Mouse (Mus musculus) embryonic facial prominence, embryonic 15.5 days (tissue): ENCODE results near the gene Tmem120b. TPM values are rescaled to one million over a fixed set of nuclear protein-coding genes. Genes with fewer than 3 reads are reported as not detected.
A peak's percentile ranks its signal among the peaks of the same experiment; 100 is the strongest.

ENCODE experiments used
- ATAC-seq: fragments of 200-750 bp; cut with Nextera tagmentation; 2 replicates; pipeline ENCODE4 v1.8.0; 2017; ENCODE audit warnings: low read depth, moderate TSS enrichment; ENCODE audit not compliant: insufficient number of reproducible peaks, low FRiP score, low TSS enrichment
- H3K27ac ChIP-seq: fragments of 300-500 bp; sonication (generic); replicated peaks from 2 replicates; pipeline ENCODE4 v1.5.1; 2015; ENCODE audit warnings: mild to moderate bottlenecking, inconsistent platforms
- H3K27me3 ChIP-seq: fragments of 300-500 bp; sonication (generic); 2 replicates; pipeline ENCODE4 v1.6.1; 2015; ENCODE audit warnings: inconsistent platforms
- H3K36me3 ChIP-seq: fragments of 300-500 bp; sonication (generic); 2 replicates; pipeline ENCODE4 v1.6.1; 2015; ENCODE audit warnings: mild to moderate bottlenecking, inconsistent platforms
- H3K4me1 ChIP-seq: fragments of 300-500 bp; sonication (generic); 2 replicates; pipeline ENCODE4 v1.6.1; 2015; ENCODE audit warnings: inconsistent platforms
- H3K4me2 ChIP-seq: fragments of 300-500 bp; sonication (generic); replicated peaks from 2 replicates; pipeline ENCODE4 v1.6.1; 2015; ENCODE audit warnings: mild to moderate bottlenecking, inconsistent platforms
- H3K4me3 ChIP-seq: fragments of 300-500 bp; sonication (generic); replicated peaks from 2 replicates; pipeline ENCODE4 v1.5.1; 2015; ENCODE audit warnings: mild to moderate bottlenecking, inconsistent platforms
- H3K9ac ChIP-seq: fragments of 300-500 bp; sonication (generic); 2 replicates; pipeline ENCODE4 v1.6.1; 2015; ENCODE audit warnings: inconsistent platforms
- H3K9me3 ChIP-seq: fragments of 300-500 bp; sonication (generic); replicated peaks from 2 replicates; pipeline ENCODE4 v1.6.1; 2016; ENCODE audit warnings: inconsistent platforms
- WGBS: fragments of 180-500 bp; shearing (Covaris S2); methylation state at CpG from one replicate; pipeline ENCODE4 v1.1.7; 2015; 5-methylcytosine and 5-hydroxymethylcytosine counted together
- polyA plus RNA-seq: library from polyadenylated mRNA; unstranded; fragments of >200 nt; fragmentation: Nextera tagmentation; extraction: Ambion mirVana; gene quantifications from 2 replicates; pipeline ENCODE4 v1.2.1, GENCODE M21; 2015

Tmem120b gene
- 19.4 and 21.2 TPM in 2 replicates for polyA plus RNA-seq

DNA sequence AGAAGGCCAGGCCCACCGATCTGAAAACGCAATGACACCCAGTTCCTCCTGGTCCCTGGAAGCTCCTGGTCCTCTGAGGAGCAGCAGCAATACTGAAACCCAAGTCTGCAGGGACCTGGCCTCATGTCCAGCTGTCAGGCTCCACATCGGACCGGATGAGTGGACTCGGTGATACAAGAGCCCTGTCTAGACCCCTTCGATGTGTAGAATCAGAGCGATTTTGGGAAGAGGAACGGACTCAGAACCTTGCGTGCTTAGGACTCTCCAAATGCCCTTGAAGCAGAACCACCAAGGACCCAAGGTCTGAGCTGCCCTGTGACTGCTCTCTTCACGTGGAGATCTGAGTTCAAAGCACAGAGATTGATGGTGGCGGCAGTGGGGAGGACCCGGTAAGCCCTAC lies at the start of gene Tmem120b:
TSS of gene Tmem120b (plus strand) at position 301 of the 400 bp plus-strand sequence.
- no peak within 1 kb of the TSS for H3K4me3 ChIP-seq
- 89% methylated on average over 12 of the region's 12 CpGs for WGBS
- no peak for ATAC-seq
- H3K36me3 ChIP-seq, result no peaks in the 10 kb centered on the region
- H3K4me1 ChIP-seq, result no peaks in the 10 kb centered on the region
- H3K27me3 ChIP-seq, result no peaks in the 10 kb centered on the region
- H3K27ac ChIP-seq, result no peak within 1 kb of the TSS
- no peak within 1 kb of the TSS for H3K4me2 ChIP-seq
- no peak within 1 kb of the TSS for H3K9ac ChIP-seq
- no peaks in the 10 kb centered on the region for H3K9me3 ChIP-seq

DNA sequence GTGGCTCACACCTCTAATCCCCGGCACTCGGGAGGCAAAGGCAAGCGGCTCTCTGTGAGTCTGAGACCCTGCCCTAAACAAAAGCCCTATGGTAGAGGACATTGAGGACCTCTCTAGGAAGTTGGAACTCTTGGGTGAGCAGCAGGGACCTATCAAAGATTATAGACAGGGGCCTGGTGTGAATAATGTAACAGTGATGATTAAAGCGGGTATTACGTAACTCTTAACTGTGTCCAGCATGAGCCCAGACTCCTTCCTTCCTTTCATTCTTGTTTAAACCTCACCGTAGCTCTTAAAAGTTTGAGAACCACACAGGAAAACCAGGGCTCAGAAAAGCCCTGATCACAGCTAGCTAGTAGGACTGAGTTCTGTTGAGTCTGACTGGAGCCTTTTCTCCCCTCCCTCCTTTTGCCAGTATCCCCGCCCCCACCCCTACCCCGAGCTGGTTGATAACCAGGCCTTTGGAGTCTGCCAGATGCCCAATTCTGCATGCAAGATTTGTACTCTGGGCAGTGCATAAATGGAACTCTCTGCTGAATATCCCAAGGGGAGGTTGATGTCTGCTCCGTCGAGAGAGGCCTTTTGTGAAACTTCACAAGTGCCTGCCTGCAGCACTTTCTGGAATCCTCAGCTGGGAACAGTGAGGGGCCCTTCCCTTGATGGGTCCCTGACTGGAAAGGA lies 48.7 kb upstream of the Tmem120b start:
- no peak overlapping the region for H3K4me3 ChIP-seq
- H3K27me3 ChIP-seq, result no peaks in the 10 kb centered on the region
- H3K9ac ChIP-seq, result no peak overlapping the region
- 0 out of 2 replicates have a peak, but pooled peaks cover 5% of the 10 kb centered on the region for H3K36me3 ChIP-seq
- H3K4me2 ChIP-seq, result no peak overlapping the region
- peaks cover 39% of the 10 kb centered on the region for H3K4me1 ChIP-seq
- peak overlapping the region; percentile 45 for H3K27ac ChIP-seq
- no peaks in the 10 kb centered on the region for H3K9me3 ChIP-seq
- no peak for ATAC-seq
- WGBS, result 46% methylated on average over 10 of the region's 10 CpGs

DNA sequence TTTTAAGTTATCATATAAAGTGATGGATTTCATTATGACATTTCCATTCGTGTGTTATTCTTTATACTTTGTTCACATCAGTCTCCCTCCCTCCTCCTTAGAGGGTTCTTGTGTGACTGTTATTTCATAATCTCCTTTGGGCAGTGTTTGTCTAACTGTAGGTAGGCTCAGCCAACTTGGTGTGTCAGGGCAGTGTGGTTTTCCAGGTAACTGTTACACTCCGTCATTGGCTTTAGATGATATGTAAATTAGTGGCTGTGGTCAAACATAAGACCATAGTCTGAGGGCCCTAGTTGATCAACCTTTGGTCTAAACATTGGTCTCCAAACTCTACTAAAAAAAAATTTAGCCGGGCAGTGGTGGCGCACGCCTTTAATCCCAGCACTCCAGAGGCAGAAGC lies 47.8 kb upstream of the Tmem120b start:
- no peak for ATAC-seq
- WGBS, result 91% methylated on average over 5 of the region's 5 CpGs
- Histone ChIP-seq H3K9me3 (no peaks in the 10 kb centered on the region), H3K27ac (no peak overlapping the region), H3K4me3 (no peak overlapping the region), H3K27me3 (no peaks in the 10 kb centered on the region), H3K36me3 (0 out of 2 replicates have a peak, but pooled peaks cover 5% of the 10 kb centered on the region), H3K4me2 (no peak overlapping the region), H3K4me1 (peaks cover 37% of the 10 kb centered on the region), H3K9ac (no peak overlapping the region)

- Histone ChIP-seq H3K4me2 (no peak overlapping the region), H3K9ac (no peak overlapping the region), H3K9me3 (no peaks in the 10 kb centered on the region), H3K4me3 (no peak overlapping the region), H3K27ac (no peak overlapping the region), H3K4me1 (peaks cover 34% of the 10 kb centered on the region), H3K27me3 (no peaks in the 10 kb centered on the region), H3K36me3 (0 out of 2 replicates have a peak, but pooled peaks cover 5% of the 10 kb centered on the region)
- 88% methylated on average over 7 of the region's 7 CpGs for WGBS
- no peak for ATAC-seq
Measured at GRCm38 (mm10) chr5:123021438-123021837, 46.8 kb upstream of the Tmem120b start.

GRCm38 (mm10) chr5:123023049-123023448 lies 45.2 kb upstream of the Tmem120b start:
- no peak overlapping the region for H3K27ac ChIP-seq
- H3K9ac ChIP-seq, result no peak overlapping the region
- H3K9me3 ChIP-seq, result no peaks in the 10 kb centered on the region
- no peak overlapping the region for H3K4me3 ChIP-seq
- H3K36me3 ChIP-seq, result no peaks in the 10 kb centered on the region
- no peak overlapping the region for H3K4me2 ChIP-seq
- H3K4me1 ChIP-seq, result peaks cover 36% of the 10 kb centered on the region
- H3K27me3 ChIP-seq, result no peaks in the 10 kb centered on the region
- WGBS, result 70% methylated on average over 6 of the region's 6 CpGs
- ATAC-seq, result no peak

DNA sequence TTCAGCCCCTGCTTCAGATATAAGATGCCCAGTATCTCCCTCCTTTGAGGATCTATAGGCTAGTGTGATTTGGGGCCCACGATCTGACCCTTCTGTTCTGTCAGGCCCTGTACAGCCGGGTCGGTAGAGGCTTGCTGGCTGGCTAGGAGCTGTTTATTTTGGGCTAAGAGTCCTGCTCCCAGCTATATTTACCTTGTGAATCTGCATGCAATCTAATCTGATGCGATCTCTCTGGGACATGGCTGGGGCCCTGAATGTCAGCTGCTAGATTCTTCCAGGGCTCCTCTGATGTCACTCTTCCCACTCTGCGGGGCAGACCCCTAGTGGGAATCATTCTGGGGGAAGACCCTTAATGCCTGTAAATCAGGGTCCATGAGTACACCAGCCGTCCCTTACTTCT lies 43.9 kb upstream of the Tmem120b start:
- Histone ChIP-seq H3K9me3 (no peaks in the 10 kb centered on the region), H3K27me3 (no peaks in the 10 kb centered on the region), H3K4me2 (no peak overlapping the region), H3K27ac (no peak overlapping the region), H3K4me1 (peaks cover 23% of the 10 kb centered on the region), H3K4me3 (no peak overlapping the region), H3K9ac (no peak overlapping the region), H3K36me3 (0 out of 2 replicates have a peak, but pooled peaks cover 3% of the 10 kb centered on the region)
- no peak for ATAC-seq
- WGBS, result 88% methylated on average over 6 of the region's 6 CpGs

GRCm38 (mm10) chr5:123024965-123025573 lies 43.1 kb upstream of the Tmem120b start:
- H3K9ac ChIP-seq, result no peak overlapping the region
- H3K9me3 ChIP-seq, result no peaks in the 10 kb centered on the region
- no peak overlapping the region; the same call in 1 of the 2 replicates for H3K27ac ChIP-seq
- H3K27me3 ChIP-seq, result no peaks in the 10 kb centered on the region
- no peak overlapping the region for H3K4me2 ChIP-seq
- peaks cover 4% of the 10 kb centered on the region; the same call in 1 of the 2 replicates for H3K36me3 ChIP-seq
- WGBS, result 82% methylated on average over 9 of the region's 9 CpGs
- ATAC-seq, result no peak
- no peak overlapping the region for H3K4me3 ChIP-seq
- peaks cover 17% of the 10 kb centered on the region for H3K4me1 ChIP-seq

- Histone ChIP-seq H3K27me3 (no peaks in the 10 kb centered on the region), H3K36me3 (peaks cover 15% of the 10 kb centered on the region; the same call in 1 of the 2 replicates), H3K9me3 (no peaks in the 10 kb centered on the region), H3K9ac (no peak overlapping the region), H3K4me3 (no peak overlapping the region), H3K27ac (no peak overlapping the region), H3K4me1 (peaks cover 17% of the 10 kb centered on the region), H3K4me2 (no peak overlapping the region)
- no peak for ATAC-seq
- WGBS, result 51% methylated on average over 6 of the region's 6 CpGs
Measured at GRCm38 (mm10) chr5:123026414-123026813, 41.8 kb upstream of the Tmem120b start.

DNA sequence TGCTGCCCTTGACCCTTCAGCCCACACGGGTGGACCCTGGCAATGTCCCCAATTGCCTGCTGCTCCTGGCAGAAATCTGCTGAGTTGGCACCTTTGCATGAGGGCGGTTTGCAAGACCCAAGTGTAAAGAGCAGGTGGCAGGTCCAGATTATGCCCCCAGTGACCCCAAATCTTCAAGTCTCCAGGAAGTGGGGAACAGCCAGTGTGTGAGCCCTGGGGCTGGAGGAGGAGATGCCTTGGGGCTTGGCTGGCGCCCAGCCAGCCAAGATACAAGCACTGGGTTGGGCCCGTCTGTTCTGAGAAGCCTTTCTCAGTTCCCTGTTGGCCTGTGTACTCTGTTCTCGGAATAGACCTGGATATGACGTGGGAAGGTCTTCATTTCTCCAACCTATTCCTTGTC lies 40.8 kb upstream of the Tmem120b start:
- no peak overlapping the region for H3K9ac ChIP-seq
- 51% methylated on average over 6 of the region's 6 CpGs for WGBS
- H3K4me1 ChIP-seq, result peaks cover 17% of the 10 kb centered on the region
- H3K27ac ChIP-seq, result no peak overlapping the region
- no peak overlapping the region for H3K4me2 ChIP-seq
- no peak for ATAC-seq
- no peaks in the 10 kb centered on the region for H3K27me3 ChIP-seq
- no peaks in the 10 kb centered on the region for H3K9me3 ChIP-seq
- peaks cover 23% of the 10 kb centered on the region; the same call in 1 of the 2 replicates for H3K36me3 ChIP-seq
- H3K4me3 ChIP-seq, result no peak overlapping the region

GRCm38 (mm10) chr5:123029729-123030128 lies 38.5 kb upstream of the Tmem120b start:
- Histone ChIP-seq H3K9ac (no peak overlapping the region), H3K27ac (no peak overlapping the region; the same call in 1 of the 2 replicates), H3K36me3 (peaks cover 24% of the 10 kb centered on the region; the same call in 1 of the 2 replicates), H3K4me1 (peaks cover 17% of the 10 kb centered on the region), H3K4me3 (no peak overlapping the region), H3K4me2 (no peak overlapping the region), H3K9me3 (no peaks in the 10 kb centered on the region), H3K27me3 (no peaks in the 10 kb centered on the region)
- ATAC-seq, result no peak
- 56% methylated on average over 7 of the region's 7 CpGs for WGBS

GRCm38 (mm10) chr5:123031312-123031711 lies 36.9 kb upstream of the Tmem120b start:
- no peak for ATAC-seq
- H3K4me1 ChIP-seq, result peaks cover 10% of the 10 kb centered on the region
- no peak overlapping the region for H3K4me2 ChIP-seq
- no peaks in the 10 kb centered on the region for H3K27me3 ChIP-seq
- peaks cover 24% of the 10 kb centered on the region; the same call in 1 of the 2 replicates for H3K36me3 ChIP-seq
- H3K27ac ChIP-seq, result no peak overlapping the region
- H3K9ac ChIP-seq, result no peak overlapping the region
- H3K9me3 ChIP-seq, result no peaks in the 10 kb centered on the region
- WGBS, result 79% methylated on average over 3 of the region's 3 CpGs
- no peak overlapping the region for H3K4me3 ChIP-seq
